Mouse (Mus musculus): ENCODE results near the gene Nkain2. TPM values are rescaled to one million over a fixed set of nuclear protein-coding genes. Genes with fewer than 3 reads are reported as not detected.

Nkain2 gene
- polyA plus RNA-seq, 1 experiment = not detected

GRCm38 (mm10) chr10:32182951-32183350, 707.3 kb downstream of the Nkain2 start:
- H3K4me1 ChIP-seq (ENCODE audit: control insufficient read depth, insufficient read depth, low read length) = no peaks in the 10 kb centered on the region
- TF ChIP-seq POLR2A (IDR thresholded peaks at IDR 0.05; ENCODE audit: borderline replicate concordance, control insufficient read depth, low read depth, low read length) (no peak), CTCF (IDR thresholded peaks at IDR 0.05; ENCODE audit: control insufficient read depth, insufficient read depth, low read length) (no peak)

GRCm38 (mm10) chr10:32091354-32091753, 798.9 kb downstream of the Nkain2 start:
- TF ChIP-seq CTCF (IDR thresholded peaks at IDR 0.05; ENCODE audit: control insufficient read depth, insufficient read depth, low read length) (no peak), POLR2A (IDR thresholded peaks at IDR 0.05; ENCODE audit: borderline replicate concordance, control insufficient read depth, low read depth, low read length) (no peak)
- no peak overlapping the region for H3K27ac ChIP-seq (ENCODE audit: control insufficient read depth, insufficient read depth, low read depth, low read length, poor library complexity)
- no peaks in the 10 kb centered on the region for H3K4me1 ChIP-seq (ENCODE audit: control insufficient read depth, insufficient read depth, low read length)
- H3K4me3 ChIP-seq (replicated peaks; ENCODE audit: control insufficient read depth, low read depth, low read length) = no peak overlapping the region
- 61% methylated on average over 1 of the region's 1 CpGs for WGBS

More at GRCm38 (mm10) chr10:32182951-32183350, 707.3 kb downstream of the Nkain2 start:
- 64% methylated on average over 3 of the region's 3 CpGs for WGBS
- Histone ChIP-seq H3K27ac (ENCODE audit: control insufficient read depth, insufficient read depth, low read depth, low read length, poor library complexity) (no peak overlapping the region), H3K4me3 (replicated peaks; ENCODE audit: control insufficient read depth, low read depth, low read length) (no peak overlapping the region)

GRCm38 (mm10) chr10:32060396-32060795, 829.9 kb downstream of the Nkain2 start:
- Histone ChIP-seq H3K4me3 (replicated peaks; ENCODE audit: control insufficient read depth, low read depth, low read length) (no peak overlapping the region), H3K27ac (ENCODE audit: control insufficient read depth, insufficient read depth, low read depth, low read length, poor library complexity) (no peak overlapping the region), H3K4me1 (ENCODE audit: control insufficient read depth, insufficient read depth, low read length) (no peaks in the 10 kb centered on the region)
- 66% methylated on average over 6 of the region's 6 CpGs for WGBS
- no peak for TF ChIP-seq POLR2A (IDR thresholded peaks at IDR 0.05; ENCODE audit: borderline replicate concordance, control insufficient read depth, low read depth, low read length)
- TF ChIP-seq CTCF (IDR thresholded peaks at IDR 0.05; ENCODE audit: control insufficient read depth, insufficient read depth, low read length) = no peak

- no peak overlapping the region for H3K4me3 ChIP-seq (replicated peaks; ENCODE audit: control insufficient read depth, low read depth, low read length)
- H3K27ac ChIP-seq (ENCODE audit: control insufficient read depth, insufficient read depth, low read depth, low read length, poor library complexity) = no peak overlapping the region
- 62% methylated on average over 2 of the region's 2 CpGs for WGBS
- no peak for TF ChIP-seq POLR2A (IDR thresholded peaks at IDR 0.05; ENCODE audit: borderline replicate concordance, control insufficient read depth, low read depth, low read length)
- no peak for TF ChIP-seq CTCF (IDR thresholded peaks at IDR 0.05; ENCODE audit: control insufficient read depth, insufficient read depth, low read length)
- no peaks in the 10 kb centered on the region for H3K4me1 ChIP-seq (ENCODE audit: control insufficient read depth, insufficient read depth, low read length)
These were observed 832.0 kb downstream of the Nkain2 start for GRCm38 (mm10) chr10:32058251-32058650.

- TF ChIP-seq CTCF (IDR thresholded peaks at IDR 0.05; ENCODE audit: control insufficient read depth, insufficient read depth, low read length) (no peak), POLR2A (IDR thresholded peaks at IDR 0.05; ENCODE audit: borderline replicate concordance, control insufficient read depth, low read depth, low read length) (no peak)
- Histone ChIP-seq H3K4me3 (replicated peaks; ENCODE audit: control insufficient read depth, low read depth, low read length) (no peak overlapping the region), H3K4me1 (ENCODE audit: control insufficient read depth, insufficient read depth, low read length) (no peaks in the 10 kb centered on the region), H3K27ac (ENCODE audit: control insufficient read depth, insufficient read depth, low read depth, low read length, poor library complexity) (no peak overlapping the region)
- WGBS = 67% methylated on average over 5 of the region's 5 CpGs
These were observed 837.5 kb downstream of the Nkain2 start for GRCm38 (mm10) chr10:32052546-32053295.

- WGBS = 73% methylated on average over 6 of the region's 6 CpGs
These were observed 838.2 kb downstream of the Nkain2 start for GRCm38 (mm10) chr10:32052045-32052444.

GRCm38 (mm10) chr10:32029996-32030395, 860.3 kb downstream of the Nkain2 start:
- TF ChIP-seq CTCF (IDR thresholded peaks at IDR 0.05; ENCODE audit: control insufficient read depth, insufficient read depth, low read length) (no peak), POLR2A (IDR thresholded peaks at IDR 0.05; ENCODE audit: borderline replicate concordance, control insufficient read depth, low read depth, low read length) (no peak)
- H3K27ac ChIP-seq (ENCODE audit: control insufficient read depth, insufficient read depth, low read depth, low read length, poor library complexity) = no peak overlapping the region
- no peak overlapping the region for H3K4me3 ChIP-seq (replicated peaks; ENCODE audit: control insufficient read depth, low read depth, low read length)
- WGBS = 31% methylated on average over 1 of the region's 1 CpGs
- no peaks in the 10 kb centered on the region for H3K4me1 ChIP-seq (ENCODE audit: control insufficient read depth, insufficient read depth, low read length)

More at GRCm38 (mm10) chr10:32052045-32052444, 838.2 kb downstream of the Nkain2 start:
- H3K27ac ChIP-seq (ENCODE audit: control insufficient read depth, insufficient read depth, low read depth, low read length, poor library complexity) = no peak overlapping the region
- no peaks in the 10 kb centered on the region for H3K4me1 ChIP-seq (ENCODE audit: control insufficient read depth, insufficient read depth, low read length)
- no peak overlapping the region for H3K4me3 ChIP-seq (replicated peaks; ENCODE audit: control insufficient read depth, low read depth, low read length)
- TF ChIP-seq CTCF (IDR thresholded peaks at IDR 0.05; ENCODE audit: control insufficient read depth, insufficient read depth, low read length) = no peak
- no peak for TF ChIP-seq POLR2A (IDR thresholded peaks at IDR 0.05; ENCODE audit: borderline replicate concordance, control insufficient read depth, low read depth, low read length)

- no peaks in the 10 kb centered on the region for H3K4me1 ChIP-seq (ENCODE audit: control insufficient read depth, insufficient read depth, low read length)
- H3K4me3 ChIP-seq (replicated peaks; ENCODE audit: control insufficient read depth, low read depth, low read length) = no peak overlapping the region
- H3K27ac ChIP-seq (ENCODE audit: control insufficient read depth, insufficient read depth, low read depth, low read length, poor library complexity) = no peak overlapping the region
- TF ChIP-seq POLR2A (IDR thresholded peaks at IDR 0.05; ENCODE audit: borderline replicate concordance, control insufficient read depth, low read depth, low read length) (no peak), CTCF (IDR thresholded peaks at IDR 0.05; ENCODE audit: control insufficient read depth, insufficient read depth, low read length) (no peak)
- WGBS = 68% methylated on average over 1 of the region's 1 CpGs
These were observed 871.9 kb downstream of the Nkain2 start for GRCm38 (mm10) chr10:32018385-32018784.

Measured in bone marrow, adult 2 months (tissue).